ENCODE assay signal across 8 mouse cellular contexts in the genomic region with DNA sequence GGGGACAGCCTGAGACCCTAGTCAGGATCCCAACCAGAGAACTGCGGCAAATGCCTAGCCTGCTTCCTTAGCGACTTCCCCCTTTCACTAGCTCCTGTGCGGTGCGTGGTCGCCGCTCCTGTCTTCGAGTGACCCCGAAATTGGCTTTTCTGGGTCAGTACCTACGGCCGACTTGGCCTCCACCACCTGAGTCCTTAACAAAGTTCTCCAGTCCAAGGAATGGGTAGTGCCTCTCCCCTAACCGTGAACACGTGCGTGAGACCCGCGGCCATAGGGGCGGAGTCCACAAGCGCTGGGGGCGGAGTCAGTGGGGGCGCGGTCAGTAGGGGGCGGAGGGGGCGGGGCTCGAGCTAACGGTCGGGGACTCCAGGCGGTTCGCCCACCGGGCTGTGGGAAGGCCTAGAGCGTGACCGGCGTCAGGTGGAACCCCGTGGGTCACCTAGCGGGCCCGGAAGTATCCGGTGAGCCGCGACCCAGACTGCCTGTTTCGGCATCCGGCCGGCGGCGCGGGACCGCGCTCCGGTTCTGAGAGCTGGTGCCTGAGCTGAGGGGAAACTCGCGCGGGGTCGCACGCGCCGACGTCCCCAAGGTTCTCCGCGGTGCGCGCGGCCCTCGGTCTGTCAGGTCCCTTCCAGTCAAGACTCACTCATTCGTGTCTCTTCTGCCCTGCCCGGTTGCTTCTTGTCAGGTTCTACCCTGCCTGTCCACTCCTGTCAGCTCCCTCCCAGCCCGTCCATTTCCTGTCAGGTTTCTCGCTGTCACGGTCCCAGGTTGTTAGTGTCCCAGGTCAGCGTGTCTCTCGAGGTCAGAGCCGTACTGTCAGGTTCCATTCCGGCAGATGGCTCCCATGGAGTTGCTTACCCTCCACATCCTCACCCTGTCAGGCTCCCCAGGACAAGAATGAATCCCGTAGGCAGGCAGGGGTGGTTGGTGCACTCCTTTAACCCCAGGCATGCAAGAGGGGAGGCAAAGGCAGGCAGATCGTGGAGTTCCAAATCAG. TPM values are rescaled to one million over a fixed set of nuclear protein-coding genes. Genes with fewer than 3 reads are reported as not detected.
A peak's percentile ranks its signal among the peaks of the same experiment; 100 is the strongest.
DNase-seq lines count a peak whose midpoint lies in the region; ATAC-seq and TF ChIP-seq lines count a peak whose summit lies in the region.

TSS of gene Meiob (plus strand) at position 338 of the 1,000 bp plus-strand sequence.

- H3K27me3 ChIP-seq in lung, postnatal 0 days (replicated peaks; ENCODE audit: insufficient read depth, low read length) = peaks cover 11% of the 10 kb centered on the region

- TF ChIP-seq EP300 in lung, postnatal 0 days (IDR thresholded peaks at IDR 0.05) = no peak

- 0 out of 2 replicates have a peak within 1 kb of the TSS, but pooled peaks have one; percentile 12 for H3K9ac ChIP-seq in lung, postnatal 0 days (replicated peaks; ENCODE audit: low read depth)

- peak within 1 kb of the TSS; percentile 92 for H3K4me2 ChIP-seq in lung, postnatal 0 days (replicated peaks; ENCODE audit: low read depth, low read length)

- DNase-seq in ES-CJ7 (ENCODE audit: low read depth, low spot score) = peak; percentile 78
- peak; percentile 79 for DNase-seq in brain, embryonic 14.5 days (ENCODE audit: low read depth)
- peak; percentile 56 to 73 for DNase-seq in heart, postnatal 14 days
- peak; percentile 86 to 89 for DNase-seq in kidney, postnatal 4 days
- peak; percentile 61 for DNase-seq in lung, postnatal 0 days (ENCODE audit: low spot score)
- peak; percentile 17 for DNase-seq in ovary, postnatal 10 days (ENCODE audit: low spot score)
- DNase-seq in thymus, postnatal 25 days = peak; percentile 72

- intact Hi-C loops in heart, postnatal 14 days (cut with DNase I) = no loop called here

- H3K27ac ChIP-seq in lung, postnatal 0 days (ENCODE audit: low read length) = no peak within 1 kb of the TSS

- peaks cover 4% of the 10 kb centered on the region; the same call in 1 of the 2 replicates for H3K4me1 ChIP-seq in lung, postnatal 0 days (ENCODE audit: insufficient read depth, low read depth, low read length)

- ATAC-seq in erythroid progenitor cell, adult 5-6 weeks (replicated peaks; ENCODE audit: low FRiP score, poor library complexity, severe bottlenecking) = peak; percentile 93
- ATAC-seq in lung, postnatal 0 days = peak; percentile 80

- no peak for TF ChIP-seq CTCF in brain, embryonic 14.5 days (IDR thresholded peaks at IDR 0.05; ENCODE audit: borderline replicate concordance, extremely low read depth, insufficient read depth, insufficient read length)
- no peak for TF ChIP-seq CTCF in lung, postnatal 0 days (IDR thresholded peaks at IDR 0.05)

- WGBS in lung, postnatal 0 days = 1% methylated on average over 48 of the region's 71 CpGs

- no peaks in the 10 kb centered on the region for H3K9me3 ChIP-seq in lung, postnatal 0 days (ENCODE audit: low read length)

- TF ChIP-seq POLR2A in brain, embryonic 14.5 days (IDR thresholded peaks at IDR 0.05; ENCODE audit: borderline replicate concordance, extremely low read depth, insufficient read depth, insufficient read length, poor library complexity, severe bottlenecking) = no peak

- H3K4me3 ChIP-seq in lung, postnatal 0 days (ENCODE audit: low read depth, low read length) = peak within 1 kb of the TSS; percentile 61

- no peaks in the 10 kb centered on the region for H3K36me3 ChIP-seq in lung, postnatal 0 days (ENCODE audit: insufficient read depth, low read length)

RNA-seq across cellular contexts. Expression of gene Meiob, which starts in this region (rescaled TPM):
- not detected in 2 replicates for polyA plus RNA-seq in brain, embryonic 14.5 days (2012; rRNA removed)
- not detected in 2 replicates for total RNA-seq in erythroid progenitor cell, adult 5-6 weeks (2015; ENCODE audit: low replicate concordance)
- total RNA-seq in erythroid progenitor cell, adult 5-6 weeks (2017; ENCODE audit: low replicate concordance) = not detected in 2 replicates
- total RNA-seq in heart, postnatal 14 days (2021) = not detected
- polyA plus RNA-seq in lung, postnatal 0 days (2015; fragmentation: Nextera tagmentation; extraction: Ambion mirVana) = 0.11 TPM in 1 of 2 replicates, not detected in the other

Comparison
In these comparisons a context has a peak if more than half of its experiments do, and no peak if none do; other contexts are left out.
1. Peak in DNase-seq in brain, embryonic 14.5 days; RNA of the gene not detected or under 1 TPM.
2. Peak in ATAC-seq in erythroid progenitor cell, adult 5-6 weeks; RNA of the gene not detected or under 1 TPM.
3. Peak in DNase-seq in heart, postnatal 14 days; RNA of the gene not detected or under 1 TPM.
4. Peak in DNase-seq, ATAC-seq, H3K4me3 ChIP-seq, H3K9ac ChIP-seq and H3K4me2 ChIP-seq in lung, postnatal 0 days; RNA of the gene not detected or under 1 TPM.
5. DNase-seq: peak in every context shown above with its lines; median percentile 88 in kidney, postnatal 4 days; 79 in brain, embryonic 14.5 days; 78 in ES-CJ7; 72 in thymus, postnatal 25 days; 64 in heart, postnatal 14 days; 61 in lung, postnatal 0 days; 17 in ovary, postnatal 10 days.